Mouse (Mus musculus): ENCODE results near the gene Gfi1. TPM values are rescaled to one million over a fixed set of nuclear protein-coding genes. Genes with fewer than 3 reads are reported as not detected.

The Gfi1 gene
- total RNA-seq, 2 experiments from 2014 or later, result 0.26 to 0.66 TPM

- peak in 1 of 2 experiments; percentile 23 for DNase-seq (ENCODE audit: low spot score in 2 of 2)
These were observed 2.0 kb downstream of the Gfi1 start for GRCm38 (mm10) chr5:107723541-107724511.

GRCm38 (mm10) chr5:107722661-107723532 lies 2.9 kb downstream of the Gfi1 start:
- peak in 1 of 2 experiments; percentile 18 for DNase-seq (ENCODE audit: low spot score in 2 of 2)

GRCm38 (mm10) chr5:107721638-107722011 lies 4.2 kb downstream of the Gfi1 start:
- no peak for DNase-seq (ENCODE audit: low spot score in 2 of 2)

DNA sequence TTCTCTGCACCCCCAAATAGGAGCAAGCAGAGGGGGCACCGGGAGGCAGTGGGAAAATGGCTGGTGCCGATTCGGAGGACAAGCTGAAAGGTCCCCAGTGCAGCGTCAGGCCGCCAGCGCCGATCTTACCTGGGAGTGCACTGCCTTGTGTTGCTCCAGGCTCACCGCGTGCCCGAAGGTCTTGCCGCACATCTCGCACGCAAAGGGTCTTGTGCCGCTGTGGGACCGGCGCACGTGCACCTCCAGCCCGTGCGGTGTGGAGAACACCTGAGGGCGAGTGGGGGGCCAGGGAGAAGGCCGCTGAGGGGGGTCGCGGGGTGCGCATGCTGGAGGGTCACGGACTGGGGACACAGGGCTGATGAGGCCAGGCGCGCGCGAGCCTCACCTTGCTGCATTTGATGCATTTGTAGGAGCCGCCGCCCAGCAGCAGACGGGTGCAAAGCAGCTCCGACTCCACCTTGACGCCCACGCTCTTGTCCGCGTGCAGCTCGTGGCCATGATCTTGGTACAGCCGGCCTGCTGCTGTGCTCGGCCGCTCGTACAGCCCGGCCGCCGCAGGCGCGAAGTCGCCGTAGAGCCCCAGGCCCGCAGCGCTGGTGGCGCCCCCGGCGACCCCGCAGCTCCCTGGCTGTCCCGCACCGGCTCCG lies 4.7 kb downstream of the Gfi1 start:
- peak in 1 of 2 experiments; percentile 20 for DNase-seq (ENCODE audit: low spot score in 2 of 2)

- no peak for DNase-seq (ENCODE audit: low spot score in 2 of 2)
These were observed 5.3 kb downstream of the Gfi1 start for GRCm38 (mm10) chr5:107720511-107720910.

GRCm38 (mm10) chr5:107719786-107720185 lies 6.0 kb downstream of the Gfi1 start:
- DNase-seq (ENCODE audit: low spot score in 2 of 2), result no peak

GRCm38 (mm10) chr5:107719209-107719608 lies 6.6 kb downstream of the Gfi1 start:
- DNase-seq (ENCODE audit: low spot score in 2 of 2), result no peak

DNA sequence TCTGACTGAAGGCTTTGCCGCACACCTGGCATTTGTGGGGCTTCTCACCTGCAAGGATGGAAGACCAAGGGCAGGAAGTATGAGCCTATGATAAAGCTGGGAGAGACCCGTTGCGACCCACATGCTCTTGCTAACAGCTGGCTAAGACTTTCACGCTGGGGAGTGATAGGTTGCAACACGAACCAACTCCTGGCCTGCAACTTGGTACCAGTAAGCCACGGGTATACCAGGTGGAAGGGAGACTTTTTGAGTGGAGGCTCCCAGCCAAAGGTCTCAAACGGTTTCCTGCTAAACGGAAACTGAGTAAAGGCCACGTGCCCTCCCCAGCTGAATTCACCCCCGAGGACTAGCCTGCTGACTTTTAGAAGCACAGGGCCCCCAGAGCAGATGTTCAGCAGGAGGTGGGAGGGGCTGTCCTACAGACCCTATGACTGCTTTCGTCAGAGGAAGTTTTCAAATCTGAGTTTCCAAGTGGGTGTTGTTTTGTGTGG lies 7.9 kb downstream of the Gfi1 start:
- no peak for DNase-seq (ENCODE audit: low spot score in 2 of 2)

DNA sequence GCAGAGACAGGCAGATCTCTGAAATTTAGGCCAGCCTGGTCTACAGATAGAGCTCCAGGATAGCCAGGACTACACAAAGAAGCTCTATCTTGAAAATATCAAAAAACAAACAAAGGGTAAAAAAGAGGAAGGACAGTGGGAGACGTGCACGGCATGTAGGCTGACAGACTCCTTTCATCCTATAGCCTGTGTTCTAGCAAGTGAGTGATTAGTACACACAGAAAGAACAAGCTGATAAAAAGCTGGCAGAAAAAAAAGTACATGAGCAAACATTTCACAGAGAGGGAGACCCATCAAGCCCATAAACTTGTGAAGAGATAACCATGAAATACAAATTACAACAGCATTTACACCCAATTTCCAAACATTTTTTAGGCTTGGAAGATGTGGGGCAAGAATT lies 14.1 kb downstream of the Gfi1 start:
- DNase-seq (ENCODE audit: low spot score in 2 of 2), result no peak

DNA sequence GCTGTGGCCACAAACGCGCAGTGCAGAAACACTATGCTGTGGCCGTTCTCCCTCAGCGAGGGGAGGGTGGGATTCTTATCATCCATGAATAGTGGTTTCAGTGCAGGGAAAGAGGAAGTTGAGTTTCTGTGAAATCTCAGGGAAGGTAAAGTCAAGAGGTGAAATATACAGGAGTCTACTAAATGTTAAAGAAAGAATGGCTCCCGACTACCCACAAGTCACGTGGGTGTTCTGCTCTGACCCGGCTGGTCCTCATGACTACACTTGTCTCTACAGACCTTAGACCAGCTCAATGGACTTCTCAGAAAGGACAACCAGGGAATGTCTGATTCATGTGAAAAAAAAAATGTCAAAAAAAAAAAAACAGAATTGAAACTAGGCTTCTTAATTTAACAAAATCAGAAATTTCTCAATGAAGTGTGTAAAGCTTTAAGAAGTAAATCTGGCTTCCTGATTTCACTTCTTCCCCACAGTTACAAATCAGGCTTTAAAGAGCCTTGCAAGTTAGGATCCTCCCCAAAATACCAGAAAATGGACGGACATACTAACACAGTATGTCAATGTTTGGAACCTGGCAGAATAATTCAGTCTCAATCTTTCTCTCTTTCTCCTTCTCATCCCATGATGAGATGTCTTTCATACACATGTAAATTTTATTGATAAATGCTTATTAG lies 17.6 kb downstream of the Gfi1 start:
- DNase-seq (ENCODE audit: low spot score in 2 of 2), result no peak

DNA sequence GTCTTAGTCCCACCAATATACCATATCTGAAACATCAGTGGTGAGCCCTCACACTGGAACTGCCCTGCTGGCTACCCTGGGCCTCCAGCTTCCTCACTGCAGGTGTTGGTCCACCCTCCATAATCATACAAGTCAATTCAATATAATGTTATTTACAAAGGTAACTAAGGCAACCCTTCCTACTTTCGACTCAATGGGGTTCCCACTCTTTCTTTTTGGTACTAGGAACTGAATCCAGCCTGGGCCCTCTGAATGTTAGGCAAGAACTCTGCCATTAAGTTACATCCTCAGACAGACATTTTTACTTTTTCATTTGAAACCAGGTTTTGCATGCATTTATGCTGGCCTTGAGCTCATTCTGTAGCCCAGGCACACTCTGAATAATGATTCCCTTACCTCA lies 19.6 kb downstream of the Gfi1 start:
- DNase-seq (ENCODE audit: low spot score in 2 of 2), result no peak

GRCm38 (mm10) chr5:107705756-107706155 lies 20.1 kb downstream of the Gfi1 start:
- DNase-seq (ENCODE audit: low spot score in 2 of 2), result no peak

DNA sequence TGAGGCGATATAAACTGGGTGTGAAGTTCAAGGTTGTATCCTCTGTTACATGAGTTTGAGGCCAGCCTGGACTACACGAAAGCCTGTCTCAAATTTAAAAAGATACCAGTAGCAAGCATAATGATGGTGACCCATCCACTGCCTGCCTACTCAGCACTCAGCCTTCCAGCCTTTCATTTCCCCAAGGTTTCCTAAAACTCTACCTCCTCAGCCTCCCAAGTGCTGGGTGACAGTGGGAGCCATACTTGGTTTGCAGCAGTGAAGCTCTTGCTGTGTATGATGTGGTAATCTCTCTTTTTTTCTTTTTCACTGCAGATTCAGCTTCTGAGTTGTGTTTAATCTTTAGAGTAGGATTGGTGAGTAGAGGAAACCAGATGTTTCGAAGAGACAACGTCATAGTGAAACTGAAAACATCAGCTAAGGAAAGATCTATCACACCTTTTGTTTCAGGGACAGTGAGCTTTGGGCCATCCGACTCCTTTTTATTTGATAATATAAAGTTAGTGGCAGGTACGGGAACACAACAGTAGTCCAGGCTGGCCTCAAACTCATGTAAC lies 22.6 kb downstream of the Gfi1 start:
- DNase-seq (ENCODE audit: low spot score in 2 of 2), result no peak

DNA sequence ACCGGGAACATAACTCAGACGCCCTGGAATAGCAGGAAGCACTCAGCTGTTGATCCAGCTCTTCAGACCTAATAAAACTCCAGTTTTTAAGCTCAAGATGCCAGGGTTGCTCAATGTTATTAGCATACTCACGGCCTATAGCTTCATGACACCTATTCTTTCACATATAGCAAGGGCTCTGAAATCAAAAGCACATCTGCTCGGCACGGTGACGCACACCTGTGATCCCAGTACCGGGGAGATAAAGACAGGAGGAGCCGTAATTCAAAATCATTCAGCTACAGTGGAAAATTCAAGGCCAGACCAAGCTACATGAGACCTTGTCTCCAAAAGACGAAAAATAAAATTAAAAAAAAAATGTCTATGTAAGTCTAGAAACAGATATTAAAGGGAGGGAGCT lies 24.2 kb downstream of the Gfi1 start:
- DNase-seq (ENCODE audit: low spot score in 2 of 2), result no peak

- DNase-seq (ENCODE audit: low spot score in 2 of 2), result no peak
These were observed 25.0 kb downstream of the Gfi1 start for GRCm38 (mm10) chr5:107700873-107701272.

DNA sequence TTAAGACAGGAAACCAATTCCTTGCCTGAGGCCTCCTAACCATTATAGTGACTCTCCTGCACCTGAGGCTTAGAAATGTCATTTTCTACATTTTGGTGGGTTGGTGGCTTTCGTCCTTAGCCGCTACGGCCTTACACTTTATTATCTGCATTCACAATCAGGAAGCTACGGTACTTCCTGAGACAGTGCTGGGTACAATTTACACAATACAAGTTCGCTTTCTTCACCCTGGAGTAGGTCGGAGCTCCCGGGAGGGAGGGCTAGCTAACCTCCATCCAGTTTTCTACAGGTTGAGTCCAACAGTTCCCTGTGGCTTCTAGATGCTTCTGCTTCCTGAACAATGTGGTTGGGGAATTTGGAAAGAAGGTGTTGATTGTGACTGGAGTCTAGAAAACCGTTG lies 26.9 kb downstream of the Gfi1 start:
- DNase-seq (ENCODE audit: low spot score in 2 of 2), result no peak

- no peak for DNase-seq (ENCODE audit: low spot score in 2 of 2)
These were observed 30.8 kb downstream of the Gfi1 start for GRCm38 (mm10) chr5:107695019-107695418.

DNA sequence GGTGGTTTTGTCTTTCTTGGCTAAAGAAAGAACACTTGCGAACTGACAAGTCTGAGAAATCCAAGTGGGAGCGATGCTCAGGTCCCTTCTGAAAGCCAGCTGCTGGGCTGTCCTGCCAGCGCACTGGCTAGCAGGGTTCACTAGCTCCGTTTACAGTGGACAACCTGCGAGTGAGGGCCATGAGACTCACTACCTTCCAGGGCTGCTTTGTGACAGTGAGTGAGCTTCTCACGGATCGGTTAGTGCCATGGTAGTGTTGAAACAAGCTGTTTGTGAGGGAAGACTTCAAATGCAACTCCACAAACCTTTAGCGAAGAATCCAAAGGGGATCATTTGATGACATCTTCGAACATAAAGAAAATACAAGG lies 37.4 kb downstream of the Gfi1 start:
- peak in 1 of 2 experiments; percentile 14 for DNase-seq (ENCODE audit: low spot score in 2 of 2)

DNA sequence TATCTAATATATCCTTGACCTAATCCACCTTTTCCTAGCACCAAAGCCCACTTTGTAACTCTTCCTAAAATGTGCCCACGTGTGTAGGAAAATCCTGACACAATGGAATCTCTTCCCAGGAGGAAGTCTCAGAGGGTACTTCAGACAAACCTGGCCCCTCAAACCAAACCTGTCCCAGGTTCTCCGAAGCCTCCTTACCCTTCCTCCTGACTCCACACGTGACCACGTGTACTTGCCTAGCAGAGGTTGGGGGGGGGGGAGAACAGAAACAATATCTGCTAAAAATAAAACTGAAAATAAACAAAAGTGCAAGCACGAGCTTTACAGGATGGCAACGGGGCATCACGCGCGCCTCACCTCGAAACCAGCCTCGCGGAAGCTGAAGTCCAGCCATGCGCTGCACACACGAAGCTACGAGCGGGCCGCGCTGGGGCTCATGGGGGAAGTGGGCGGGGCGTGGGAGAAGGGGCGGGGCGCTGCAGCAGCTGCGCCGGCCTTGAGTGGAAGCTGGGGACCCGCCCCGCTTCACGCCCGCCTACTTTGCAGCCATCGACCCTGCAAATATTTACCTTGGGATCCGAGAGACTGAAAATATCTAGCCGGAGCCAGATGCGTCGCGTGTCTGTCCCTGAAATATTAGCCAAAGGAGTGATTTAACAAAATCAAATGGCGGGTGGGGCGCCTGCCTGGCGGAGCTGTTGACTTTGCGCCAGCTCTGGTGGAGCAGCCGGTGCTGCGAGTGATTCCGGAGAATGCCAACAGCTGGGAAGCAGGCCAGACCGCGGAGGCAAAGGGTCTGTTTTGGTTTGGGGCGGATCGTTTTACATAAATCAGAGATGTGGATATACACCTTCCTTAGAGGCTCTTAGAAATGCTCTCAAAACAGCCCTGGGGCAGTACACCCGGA lies 38.0 kb downstream of the Gfi1 start:
- peak; percentile 38 to 67 for DNase-seq (ENCODE audit: low spot score in 2 of 2)
